Mouse (Mus musculus): Measurements from ENCODE around the gene Kcnv2. TPM values are rescaled to one million over a fixed set of nuclear protein-coding genes. Genes with fewer than 3 reads are reported as not detected.

Kcnv2 gene
- polyA plus RNA-seq (2014; fragmentation: Illumina TruSeq; extraction: RNeasy Lipid Tissue Mini Kit (QIAGEN cat#74804); ENCODE audit: low read depth, low replicate concordance), result 0.08 TPM

DNA sequence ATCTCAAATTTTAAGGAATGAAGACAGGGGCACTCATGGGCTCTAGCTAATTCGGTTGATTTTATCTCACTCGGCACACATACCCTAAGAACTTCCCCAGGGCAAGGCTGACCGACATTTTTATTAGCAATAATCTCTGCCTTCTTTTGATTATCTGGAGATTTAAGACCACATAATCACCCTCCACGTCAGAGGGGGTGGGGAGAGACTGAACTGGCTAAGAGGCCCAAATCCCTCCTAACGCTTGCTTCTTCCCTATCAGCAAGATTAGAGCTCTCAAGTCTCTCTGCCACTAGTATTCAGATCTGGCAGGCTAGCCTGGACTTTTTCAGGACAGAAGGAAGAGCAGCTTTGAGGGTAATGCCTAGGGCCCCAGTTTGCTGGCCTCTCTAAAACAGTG, at the start of gene Kcnv2:
Gene Kcnv2 (plus strand): TSS at position 308 of the 400 bp plus-strand sequence.

Other genes starting within 250 kb of the Kcnv2 start
- gene Vldlr, start 106.1 kb upstream of the Kcnv2 start, polyA plus RNA-seq (2014; fragmentation: Illumina TruSeq; extraction: RNeasy Lipid Tissue Mini Kit (QIAGEN cat#74804); ENCODE audit: low read depth, low replicate concordance), result 83.3 TPM
- 112 TPM for gene Pum3, start 107.2 kb downstream of the Kcnv2 start, polyA plus RNA-seq (2014; fragmentation: Illumina TruSeq; extraction: RNeasy Lipid Tissue Mini Kit (QIAGEN cat#74804); ENCODE audit: low read depth, low replicate concordance)